Mouse (Mus musculus) myocyte (in vitro differentiated cells): ENCODE data around the gene Ankib1. TPM values are rescaled to one million over a fixed set of nuclear protein-coding genes. Genes with fewer than 3 reads are reported as not detected.
"Not testable (repeated sequence)": the region's sequence is repeated elsewhere in the genome, so short reads cannot be mapped to it uniquely, and the experiment has no call there.

Experiments
- H3K27me3 ChIP-seq: one replicate; pipeline ENCODE4 v1.6.1; 2011; ENCODE audit not compliant: control insufficient read depth, insufficient read depth, insufficient read length
- H3K36me3 ChIP-seq: one replicate; pipeline ENCODE4 v1.6.1; 2011; ENCODE audit not compliant: control insufficient read depth, insufficient read depth
- H3K4me2 ChIP-seq: one replicate; pipeline ENCODE4 v1.6.1; 2011; ENCODE audit warnings: low read depth, control low read depth
- H3K4me3 ChIP-seq: one replicate; pipeline ENCODE4 v1.5.1; 2011; ENCODE audit warnings: mild to moderate bottlenecking, control low read depth, moderate library complexity
- H3K79me2 ChIP-seq: one replicate; pipeline ENCODE4 v1.6.1; 2011; ENCODE audit not compliant: control insufficient read depth, insufficient read depth
- H3ac ChIP-seq: one replicate; pipeline ENCODE4 v1.6.1; 2011; ENCODE audit not compliant: control insufficient read depth, insufficient read length
- CEBPB ChIP-seq: IDR thresholded peaks from 2 replicates; pipeline ENCODE4 v1.6.1; 2011; ENCODE audit warnings: mild to moderate bottlenecking, moderate library complexity; ENCODE audit not compliant: poor library complexity, insufficient read depth, severe bottlenecking
- E2F4 ChIP-seq: IDR thresholded peaks from one replicate; pipeline ENCODE4 v1.6.1; 2011; ENCODE audit warnings: mild to moderate bottlenecking, control low read depth, moderate library complexity; ENCODE audit not compliant: insufficient read depth
- MAX ChIP-seq: IDR thresholded peaks from one replicate; pipeline ENCODE4 v1.6.1; 2011; ENCODE audit warnings: low read depth, mild to moderate bottlenecking, control low read depth
- MYOD1 ChIP-seq, 3 experiments: IDR thresholded peaks; one replicate each; pipeline ENCODE4 v1.6.1; 2011; ENCODE audit warnings: control low read depth in 2 of 3, low read depth in 2 of 3, mild to moderate bottlenecking in 2 of 3, moderate library complexity in 1 of 3; ENCODE audit not compliant: insufficient read length in 2 of 3, control insufficient read depth in 1 of 3
- MYOG ChIP-seq, 3 experiments: IDR thresholded peaks; one replicate each; pipeline ENCODE4 v1.6.1; 2011; ENCODE audit warnings: control low read depth in 2 of 3, low read depth in 2 of 3, mild to moderate bottlenecking in 2 of 3; ENCODE audit not compliant: insufficient read length in 2 of 3, control insufficient read depth in 1 of 3, insufficient read depth in 1 of 3
- POLR2A ChIP-seq: IDR thresholded peaks from one replicate; pipeline ENCODE4 v1.6.1; 2011; ENCODE audit warnings: low read depth, mild to moderate bottlenecking, control low read depth, moderate library complexity; ENCODE audit not compliant: insufficient read length
- POLR2AphosphoS2 ChIP-seq: IDR thresholded peaks from one replicate; pipeline ENCODE4 v1.6.1; 2011; ENCODE audit warnings: low read depth, control low read depth; ENCODE audit not compliant: insufficient read length
- REST ChIP-seq: IDR thresholded peaks from one replicate; pipeline ENCODE4 v1.6.1; 2011; ENCODE audit warnings: mild to moderate bottlenecking, control low read depth, moderate library complexity; ENCODE audit not compliant: insufficient read depth, insufficient read length
- SRF ChIP-seq: IDR thresholded peaks from one replicate; pipeline ENCODE4 v1.6.1; 2011; ENCODE audit warnings: low read depth; ENCODE audit not compliant: control insufficient read depth, insufficient read length
- TCF12 ChIP-seq: IDR thresholded peaks from one replicate; pipeline ENCODE4 v1.6.1; 2011; ENCODE audit warnings: mild to moderate bottlenecking, control low read depth; ENCODE audit not compliant: poor library complexity, insufficient read depth, severe bottlenecking
- TCF3 ChIP-seq: IDR thresholded peaks from one replicate; pipeline ENCODE4 v1.6.1; 2011; ENCODE audit warnings: low read depth, control low read depth; ENCODE audit not compliant: insufficient read length
- USF1 ChIP-seq: IDR thresholded peaks from one replicate; pipeline ENCODE4 v1.6.1; 2011; ENCODE audit warnings: low read depth, mild to moderate bottlenecking, control low read depth, moderate library complexity
- polyA plus RNA-seq: library from polyadenylated mRNA; unstranded; fragments of >200 nt; fragmentation: generic; extraction: Trizol; gene quantifications from one replicate; pipeline ENCODE4 v1.2.1, GENCODE M21; 2012; ENCODE audit warnings: missing spikeins

Gene Ankib1
- polyA plus RNA-seq, 1 experiment = 8.5 TPM

DNA sequence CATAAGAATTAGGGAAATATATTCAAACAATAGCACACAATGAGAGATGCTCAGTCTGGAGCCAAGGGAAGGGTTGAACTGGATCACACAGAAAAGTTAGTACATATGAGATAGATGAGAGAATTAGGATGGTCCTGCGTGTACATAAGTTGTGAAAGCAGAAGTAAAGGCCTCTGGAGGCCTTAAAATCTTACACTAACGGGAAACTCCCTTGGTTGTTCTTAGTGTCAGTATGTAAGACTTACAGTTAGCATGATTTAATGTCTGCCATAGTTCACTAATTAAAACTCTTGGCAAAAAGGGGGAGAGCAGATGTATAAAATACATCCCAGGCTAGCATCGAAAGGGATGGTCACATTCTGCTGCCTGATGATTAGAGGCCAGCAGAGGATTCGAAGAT is 148.9 kb downstream of the Ankib1 start:
- Histone ChIP-seq H3K4me3 (no peak overlapping the region), H3K36me3 (no peaks in the 10 kb centered on the region), H3ac (no peak overlapping the region), H3K79me2 (no peaks in the 10 kb centered on the region), H3K4me2 (no peak overlapping the region), H3K27me3 (no peaks in the 10 kb centered on the region)
- TF ChIP-seq TCF12 = no peak
- no peak for TF ChIP-seq E2F4
- TF ChIP-seq SRF = no peak
- TF ChIP-seq USF1 = no peak
- TF ChIP-seq REST = no peak
- no peak for TF ChIP-seq MAX
- no peak for TF ChIP-seq POLR2AphosphoS2
- TF ChIP-seq CEBPB = no peak
- no peak for TF ChIP-seq MYOD1 (IDR thresholded peaks at IDR 0.05; ENCODE audit: control insufficient read depth in 1 of 3, insufficient read length in 2 of 3, low read depth in 2 of 3)

DNA sequence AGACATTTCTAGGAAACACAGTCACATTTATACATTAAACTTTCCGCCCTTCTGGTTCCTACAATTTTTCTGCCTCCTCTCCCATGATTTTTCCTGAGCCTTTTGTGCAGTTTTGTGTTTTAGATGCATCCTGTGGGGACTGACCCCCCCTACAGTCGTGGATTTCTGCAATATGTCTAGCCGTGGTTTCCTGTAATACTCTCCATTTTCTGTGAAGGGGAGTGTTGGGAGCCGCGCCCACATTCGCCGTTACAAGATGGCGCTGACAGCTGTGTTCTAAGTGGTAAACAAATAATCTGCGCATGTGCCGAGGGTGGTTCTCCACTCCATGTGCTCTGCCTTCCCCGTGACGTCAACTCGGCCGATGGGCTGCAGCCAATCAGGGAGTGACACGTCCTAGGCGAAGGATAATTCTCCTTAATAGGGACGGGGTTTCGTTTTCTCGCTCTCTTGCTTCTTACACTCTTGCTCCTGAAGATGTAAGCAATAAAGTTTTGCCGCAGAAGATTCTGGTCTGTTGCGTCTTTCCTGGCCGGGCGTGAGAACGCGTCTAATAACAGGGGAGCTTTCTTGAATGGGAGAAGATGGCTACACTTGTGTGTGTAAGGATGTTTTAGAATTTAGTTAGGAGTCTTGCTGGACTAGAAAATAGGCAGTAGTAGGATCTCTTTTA is 149.7 kb downstream of the Ankib1 start:
- not testable (repeated sequence) for H3K4me3 ChIP-seq, H3K36me3 ChIP-seq, H3K4me2 ChIP-seq, H3K79me2 ChIP-seq, H3ac ChIP-seq, H3K27me3 ChIP-seq

DNA sequence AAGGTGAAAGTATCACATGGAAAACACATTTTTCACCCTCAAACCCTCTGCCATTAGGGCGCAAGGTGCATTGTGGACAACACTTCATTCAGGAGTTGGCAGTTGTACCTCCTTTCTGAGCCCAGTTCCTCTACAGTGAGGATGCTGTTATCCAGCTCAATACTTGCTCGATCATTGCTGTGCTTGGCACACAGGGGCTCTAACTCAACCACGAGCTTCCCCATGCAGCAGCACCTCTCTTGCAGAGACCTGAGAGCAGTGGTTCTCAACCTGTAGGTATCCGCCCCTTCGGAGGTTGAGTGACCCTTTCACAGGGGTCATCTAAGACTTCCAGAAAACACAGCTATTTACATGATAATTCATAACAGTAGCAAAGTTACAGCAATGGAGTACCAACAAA is 151.1 kb downstream of the Ankib1 start:
- Histone ChIP-seq H3K79me2 (peaks cover 1% of the 10 kb centered on the region), H3ac (no peak overlapping the region), H3K27me3 (no peaks in the 10 kb centered on the region), H3K4me2 (no peak overlapping the region), H3K36me3 (no peaks in the 10 kb centered on the region), H3K4me3 (no peak overlapping the region)
- TF ChIP-seq CEBPB = no peak
- TF ChIP-seq MYOG (IDR thresholded peaks at IDR 0.05; ENCODE audit: control insufficient read depth in 1 of 3, insufficient read depth in 1 of 3, insufficient read length in 2 of 3, low read depth in 2 of 3) = no peak
- TF ChIP-seq TCF12 = no peak
- TF ChIP-seq USF1 = no peak
- TF ChIP-seq REST = no peak
- no peak for TF ChIP-seq MYOD1 (IDR thresholded peaks at IDR 0.05; ENCODE audit: control insufficient read depth in 1 of 3, insufficient read length in 2 of 3, low read depth in 2 of 3)
- TF ChIP-seq POLR2A = no peak
- TF ChIP-seq E2F4 = no peak
- no peak for TF ChIP-seq POLR2AphosphoS2
- TF ChIP-seq TCF3 = no peak
- TF ChIP-seq MAX = no peak
- TF ChIP-seq SRF = no peak

DNA sequence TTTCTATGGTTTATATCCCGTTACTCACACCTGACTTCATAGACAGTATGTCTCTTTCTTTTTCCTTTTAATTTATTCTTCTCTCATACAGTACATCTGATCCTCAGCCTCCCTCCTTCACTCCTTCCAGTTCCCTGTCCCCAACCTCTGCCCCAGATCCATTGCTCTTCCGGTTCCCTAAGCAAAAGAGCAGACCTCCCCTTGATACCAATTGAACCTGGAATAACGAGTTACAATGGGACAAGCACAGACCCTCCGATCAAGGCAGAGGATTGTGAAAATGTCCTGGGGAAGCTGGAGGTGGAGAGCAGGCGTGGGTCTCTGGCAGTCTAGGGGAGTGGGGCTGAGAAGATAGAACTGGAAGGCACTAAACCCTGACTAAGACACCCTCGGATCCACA is 151.8 kb downstream of the Ankib1 start, which contains the start of gene Tmbim7:
TSS of gene Tmbim7 (plus strand) at position 301 of the 400 bp plus-strand sequence.
- H3K4me3 ChIP-seq = no peak within 1 kb of the TSS
- no peak within 1 kb of the TSS for H3ac ChIP-seq
- TF ChIP-seq E2F4 (no peak), MYOG (IDR thresholded peaks at IDR 0.05; ENCODE audit: control insufficient read depth in 1 of 3, insufficient read depth in 1 of 3, insufficient read length in 2 of 3, low read depth in 2 of 3) (no peak), POLR2AphosphoS2 (no peak), TCF3 (no peak), MAX (no peak)
- H3K79me2 ChIP-seq = peaks cover 9% of the 10 kb centered on the region
- H3K27me3 ChIP-seq = no peaks in the 10 kb centered on the region
- no peaks in the 10 kb centered on the region for H3K36me3 ChIP-seq
- no peak within 1 kb of the TSS for H3K4me2 ChIP-seq

DNA sequence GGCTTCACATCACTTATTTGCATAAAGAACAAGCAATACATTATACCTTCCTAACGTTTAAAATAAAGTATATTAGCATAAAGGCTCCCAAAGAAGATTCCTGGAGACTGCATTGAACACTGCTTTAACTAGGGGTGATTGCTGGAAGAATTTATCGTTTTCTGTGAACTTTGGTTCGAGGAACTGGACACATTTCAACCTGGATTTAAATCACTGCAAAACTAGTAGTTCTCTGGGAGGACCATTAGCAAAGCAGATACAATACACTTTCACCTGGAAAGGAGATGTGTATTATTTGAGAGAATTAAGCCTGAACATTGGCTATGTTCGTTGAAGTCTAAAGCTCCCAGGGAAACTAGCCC is 153.9 kb downstream of the Ankib1 start:
- Histone ChIP-seq H3K27me3 (no peaks in the 10 kb centered on the region), H3K4me2 (no peak overlapping the region), H3K36me3 (peaks cover 4% of the 10 kb centered on the region), H3K79me2 (peaks cover 24% of the 10 kb centered on the region), H3ac (no peak overlapping the region), H3K4me3 (no peak overlapping the region)
- TF ChIP-seq POLR2AphosphoS2 (no peak), MAX (no peak), MYOG (IDR thresholded peaks at IDR 0.05; ENCODE audit: control insufficient read depth in 1 of 3, insufficient read depth in 1 of 3, insufficient read length in 2 of 3, low read depth in 2 of 3) (no peak), POLR2A (no peak), CEBPB (no peak), USF1 (no peak), MYOD1 (IDR thresholded peaks at IDR 0.05; ENCODE audit: control insufficient read depth in 1 of 3, insufficient read length in 2 of 3, low read depth in 2 of 3) (no peak)
